Mouse (Mus musculus): ENCODE data around the gene Tnip1. TPM values are rescaled to one million over a fixed set of nuclear protein-coding genes. Genes with fewer than 3 reads are reported as not detected.

The Tnip1 gene
- total and polyA plus RNA-seq, 3 experiments = 36.1 to 137 (median 67.8) TPM

DNA sequence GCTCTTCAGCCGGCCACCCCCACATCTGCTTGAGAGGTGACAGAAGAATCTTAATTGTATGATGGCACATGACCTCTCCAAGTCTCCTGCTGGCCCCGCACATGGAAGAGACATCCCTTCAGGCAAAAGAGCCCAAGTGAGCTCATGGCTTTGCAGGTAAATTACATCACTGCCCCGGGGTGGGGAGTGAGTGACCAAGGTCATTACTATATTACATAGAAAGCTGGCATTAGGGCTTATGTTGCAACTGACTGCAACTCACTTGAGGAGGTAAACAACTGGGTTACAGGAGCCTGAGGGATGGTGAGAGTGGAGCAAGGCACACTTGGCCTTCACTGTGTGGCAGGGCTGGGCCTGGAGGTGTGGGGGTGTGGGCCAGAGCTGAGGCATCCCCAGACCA lies 34.5 kb downstream of the Tnip1 start:
- Histone ChIP-seq H3K79me2 (replicated peaks; ENCODE audit: control insufficient read depth, extremely low read depth, insufficient read depth, poor library complexity, severe bottlenecking) (no peaks in the 10 kb centered on the region), H3K4me3 (replicated peaks in 1 of 3; ENCODE audit: low read depth in 2 of 3, low read length in 2 of 3, poor library complexity in 1 of 3) (no peak overlapping the region), H3K27ac (ENCODE audit: insufficient read depth, low read depth) (no peak overlapping the region), H3K4me2 (ENCODE audit: insufficient read depth, low read depth, poor library complexity, severe bottlenecking) (no peak overlapping the region), H3K27me3 (replicated peaks) (no peaks in the 10 kb centered on the region), H3K9ac (ENCODE audit: insufficient read depth, low read depth) (no peak overlapping the region), H3K4me1 (ENCODE audit: control insufficient read depth in 1 of 2, insufficient read depth in 2 of 2) (peaks cover 0 to 31% of the 10 kb centered on the region in 2 experiments; a peak in 2 of 4 replicates), H3K9me3 (replicated peaks; ENCODE audit: low read length) (peaks cover 7% of the 10 kb centered on the region), H3K36me3 (replicated peaks in 1 of 2; ENCODE audit: control insufficient read depth in 1 of 2, insufficient read depth in 1 of 2, low read length in 1 of 2) (peaks cover 89 to 96% of the 10 kb centered on the region in 2 experiments)
- dilution Hi-C loops (cut with MboI; ENCODE audit: extremely low pct_ligation_motif_present, extremely low pct_unique_long_range_greater_than_20kb, low sequenced_read_pairs) = no loop called here
- DNase-seq (ENCODE audit: extremely low read depth) = no peak
- in situ Hi-C loops (cut with MboI; ENCODE audit: low pct_ligation_motif_present, low pct_unique_long_range_greater_than_20kb, low sequenced_read_pairs) = loop anchor here (5.0 kb wide), 1 partner anchor 41 kb away; no protein-coding TSS in a partner anchor
- TF ChIP-seq POLR2A (IDR thresholded peaks at IDR 0.05; ENCODE audit: low read depth, low read length) (no peak), GABPA (IDR thresholded peaks at IDR 0.05; ENCODE audit: insufficient replicate concordance, low read depth, low read length) (no peak), ZKSCAN1 (IDR thresholded peaks at IDR 0.05; ENCODE audit: borderline replicate concordance, low read depth, low read length) (no peak), CHD2 (IDR thresholded peaks at IDR 0.05; ENCODE audit: low read length) (no peak), HCFC1 (IDR thresholded peaks at IDR 0.05; ENCODE audit: low read depth, low read length) (no peak), ELF1 (IDR thresholded peaks at IDR 0.05; ENCODE audit: low read depth, low read length) (no peak), USF2 (conservative IDR thresholded peaks at IDR 0.05; ENCODE audit: low read depth, low read length) (no peak), IRF4 (IDR thresholded peaks at IDR 0.05; ENCODE audit: low read depth, low read length) (no peak)

DNA sequence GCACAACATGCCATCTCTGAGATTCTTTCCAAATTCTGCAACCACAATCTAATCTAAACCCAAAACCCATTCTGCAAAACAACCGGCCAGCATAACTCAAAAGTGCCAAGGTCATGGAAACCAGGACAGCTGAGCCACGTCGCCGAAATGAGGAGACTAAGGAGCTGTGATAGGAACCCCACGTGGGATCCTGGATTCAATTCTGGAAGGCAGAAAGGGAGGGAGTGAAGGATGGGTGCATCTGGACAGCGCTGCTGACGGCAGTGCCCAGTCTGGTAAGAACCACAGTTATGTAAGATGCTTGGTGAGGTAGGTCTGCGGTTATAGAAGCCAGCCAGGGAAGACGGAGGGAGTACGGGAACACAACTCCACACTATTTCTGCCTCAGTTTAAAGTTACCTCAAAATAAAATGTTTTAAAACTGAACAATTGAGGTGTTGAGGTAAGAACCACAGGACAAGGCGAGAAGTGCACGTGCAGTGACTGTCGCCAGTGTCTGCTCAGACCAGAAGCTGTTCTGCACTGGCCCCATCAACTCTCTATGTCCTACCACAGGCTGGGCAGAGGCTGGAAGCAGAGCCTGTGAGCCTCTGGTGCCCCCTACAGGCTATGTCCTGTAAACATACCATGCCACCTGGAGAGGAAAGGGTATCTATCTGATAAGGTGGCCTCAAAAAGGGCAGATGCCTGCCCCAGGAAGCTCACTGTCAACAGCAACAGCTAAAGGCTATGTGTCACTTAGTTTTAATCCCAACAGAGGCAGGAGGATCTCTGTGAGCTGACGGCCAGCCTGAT lies 35.2 kb downstream of the Tnip1 start:
- Histone ChIP-seq H3K9ac (ENCODE audit: insufficient read depth, low read depth) (no peak overlapping the region), H3K4me2 (ENCODE audit: insufficient read depth, low read depth, poor library complexity, severe bottlenecking) (no peak overlapping the region), H3K27ac (ENCODE audit: insufficient read depth, low read depth) (no peak overlapping the region), H3K27me3 (replicated peaks) (no peaks in the 10 kb centered on the region), H3K9me3 (replicated peaks; ENCODE audit: low read length) (peaks cover 7% of the 10 kb centered on the region), H3K79me2 (replicated peaks; ENCODE audit: control insufficient read depth, extremely low read depth, insufficient read depth, poor library complexity, severe bottlenecking) (no peaks in the 10 kb centered on the region), H3K36me3 (replicated peaks in 1 of 2; ENCODE audit: control insufficient read depth in 1 of 2, insufficient read depth in 1 of 2, low read length in 1 of 2) (peaks cover 91 to 97% of the 10 kb centered on the region in 2 experiments), H3K4me1 (ENCODE audit: control insufficient read depth in 1 of 2, insufficient read depth in 2 of 2) (peaks cover 0 to 38% of the 10 kb centered on the region in 2 experiments; a peak in 2 of 4 replicates), H3K4me3 (replicated peaks in 1 of 3; ENCODE audit: low read depth in 2 of 3, low read length in 2 of 3, poor library complexity in 1 of 3) (no peak overlapping the region)
- in situ Hi-C loops (cut with MboI; ENCODE audit: low pct_ligation_motif_present, low pct_unique_long_range_greater_than_20kb, low sequenced_read_pairs) (loop anchor here (5.0 kb wide), 1 partner anchor 40 kb away; no protein-coding TSS in a partner anchor), dilution Hi-C loops (cut with MboI; ENCODE audit: extremely low pct_ligation_motif_present, extremely low pct_unique_long_range_greater_than_20kb, low sequenced_read_pairs) (no loop called here)
- peak; percentile 73 to 76 for TF ChIP-seq CTCF (conservative IDR thresholded peaks at IDR 0.05 in 1 of 2, IDR thresholded peaks at IDR 0.05 in 1 of 2; ENCODE audit: low read depth in 2 of 2, low read length in 2 of 2)
- peak; percentile 65 for TF ChIP-seq RAD21 (IDR thresholded peaks at IDR 0.05; ENCODE audit: low read depth, low read length)
- TF ChIP-seq MYC (IDR thresholded peaks at IDR 0.05; ENCODE audit: low read depth, low read length) = no peak
- TF ChIP-seq SMC3 (IDR thresholded peaks at IDR 0.05; ENCODE audit: low read depth, low read length) = peak; percentile 65
- TF ChIP-seq KAT2A (IDR thresholded peaks at IDR 0.05; ENCODE audit: insufficient replicate concordance, low read length) = no peak
- DNase-seq (ENCODE audit: extremely low read depth) = peak; percentile 56
